Mouse (Mus musculus) kidney, postnatal 4 days (tissue): ENCODE results near the gene Dsel.
A peak's percentile ranks its signal among the peaks of the same experiment; 100 is the strongest.

Source experiments
- DNase-seq, 2 experiments: peaks; one replicate each; pipeline ENCODE4 v3.0.0; 2021; ENCODE audit warnings: mixed read lengths in 2 of 2

Dsel gene

DNA sequence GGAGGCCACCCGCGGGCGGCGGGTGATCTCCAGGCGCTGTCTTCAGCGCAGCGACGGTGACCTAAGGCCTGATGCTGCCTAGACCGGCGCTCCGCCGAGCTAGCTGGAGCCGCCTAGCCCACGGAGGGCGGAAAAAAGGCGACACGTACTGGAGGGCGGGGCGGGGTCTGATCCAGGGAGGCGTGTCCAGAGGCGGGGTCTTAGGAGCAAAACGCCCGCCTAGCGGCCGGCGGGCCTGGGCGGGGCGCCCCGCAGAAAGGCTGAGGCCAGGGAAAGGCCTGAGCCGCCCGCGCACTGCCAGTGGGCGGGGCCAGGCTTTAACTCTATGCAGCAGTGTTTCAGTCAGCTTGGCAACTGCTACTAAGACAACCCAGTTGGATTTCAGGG, at the start of gene Dsel:
Dsel (minus strand) TSS at position 140 of the 387 bp plus-strand sequence.
- peak; percentile 97 to 98 for DNase-seq

DNA sequence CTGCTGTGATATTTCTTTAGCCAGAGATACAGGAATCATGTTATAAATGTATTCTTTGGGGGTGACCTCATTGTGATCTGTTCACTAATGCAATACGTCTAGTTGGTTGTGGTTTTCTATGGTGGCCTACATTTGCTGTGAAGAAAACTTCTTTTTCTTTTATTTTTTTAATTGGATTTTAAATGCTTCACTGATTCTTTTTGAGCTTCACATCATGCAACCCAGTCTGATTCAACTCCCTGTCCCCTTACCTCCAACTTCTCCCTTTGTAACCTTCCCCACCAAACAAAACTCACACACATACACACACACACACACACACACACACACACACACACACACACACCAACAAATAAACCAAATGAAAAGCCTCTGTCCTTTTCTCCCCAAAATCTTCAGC, 46.7 kb upstream of the Dsel start:
- DNase-seq: no peak

DNA sequence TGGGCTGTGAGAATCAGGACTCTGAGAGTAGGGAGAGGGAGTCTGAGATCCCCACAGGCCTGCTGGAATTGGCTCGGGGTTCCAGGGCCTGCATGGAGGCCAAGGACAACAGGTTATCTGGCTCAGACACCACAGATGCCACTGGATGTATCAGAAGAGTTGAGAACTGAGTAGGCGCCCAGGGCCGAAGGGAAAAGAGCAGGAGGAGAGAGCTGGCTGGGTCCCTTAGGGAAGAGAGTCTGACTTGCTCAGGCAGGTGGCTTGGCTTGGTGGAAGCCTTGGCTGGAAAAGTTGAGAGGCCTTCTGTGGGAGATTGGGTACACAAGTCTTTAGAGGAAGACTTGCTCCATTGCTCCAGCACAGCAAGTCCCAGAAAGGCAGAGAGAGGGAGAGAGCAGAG, 18.6 kb upstream of the Dsel start:
- DNase-seq: no peak

DNA sequence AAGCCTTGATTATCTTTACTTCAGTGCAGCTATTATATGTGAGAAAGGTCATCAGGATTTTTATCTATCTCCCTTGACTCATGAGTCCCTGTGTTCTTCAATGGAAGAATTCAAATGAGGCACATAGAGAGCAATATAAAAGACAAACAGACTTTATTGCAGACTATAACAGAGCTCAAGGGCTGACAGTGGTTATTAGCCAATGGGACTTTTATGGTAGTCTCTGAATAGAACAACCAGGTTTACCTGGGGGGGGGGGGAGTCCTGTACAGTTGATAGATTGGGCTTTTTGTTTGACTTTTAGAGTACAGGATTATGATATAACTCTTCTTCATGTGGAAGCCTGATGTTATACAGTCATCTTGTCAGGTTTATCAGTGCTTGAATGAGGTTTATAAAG, 11.1 kb upstream of the Dsel start:
- DNase-seq: no peak

DNA sequence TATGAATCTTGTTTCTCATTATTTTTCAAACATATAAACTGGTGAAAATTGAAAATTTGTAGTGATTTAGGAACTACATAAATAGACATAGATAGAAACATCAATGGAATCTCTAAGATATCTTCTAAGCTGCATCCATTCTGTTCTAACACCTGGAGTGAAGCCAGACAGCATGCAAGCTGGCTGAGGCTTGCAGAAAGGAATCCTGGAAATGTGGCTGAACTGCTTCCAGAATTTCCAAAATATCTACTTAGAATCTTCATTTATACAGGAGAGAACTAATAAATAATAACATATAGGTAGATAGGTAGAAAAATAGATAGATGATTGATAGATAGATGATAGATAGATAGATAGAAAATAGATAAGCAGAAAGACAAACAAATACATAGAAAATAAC, 8.5 kb upstream of the Dsel start:
- DNase-seq: no peak

DNA sequence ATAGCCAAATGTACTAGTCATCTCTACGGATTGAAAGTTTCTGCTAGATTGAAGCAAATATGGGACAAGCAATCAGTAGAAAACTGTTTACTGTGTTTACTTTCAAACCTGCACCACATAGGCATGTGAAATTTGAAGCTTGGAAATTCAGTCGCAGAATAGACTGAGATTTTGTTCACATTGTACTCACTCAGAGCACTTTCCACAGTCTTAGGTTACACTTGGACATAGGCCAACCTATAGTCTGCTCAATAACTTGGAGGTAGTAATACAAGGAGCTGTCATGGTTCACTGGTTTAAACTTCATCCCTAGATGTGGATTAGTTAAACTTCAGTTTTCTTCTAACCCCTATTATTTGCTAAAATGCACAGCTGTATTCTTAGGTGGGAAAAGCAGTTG, 749 bp upstream of the Dsel start:
- no peak for DNase-seq

DNA sequence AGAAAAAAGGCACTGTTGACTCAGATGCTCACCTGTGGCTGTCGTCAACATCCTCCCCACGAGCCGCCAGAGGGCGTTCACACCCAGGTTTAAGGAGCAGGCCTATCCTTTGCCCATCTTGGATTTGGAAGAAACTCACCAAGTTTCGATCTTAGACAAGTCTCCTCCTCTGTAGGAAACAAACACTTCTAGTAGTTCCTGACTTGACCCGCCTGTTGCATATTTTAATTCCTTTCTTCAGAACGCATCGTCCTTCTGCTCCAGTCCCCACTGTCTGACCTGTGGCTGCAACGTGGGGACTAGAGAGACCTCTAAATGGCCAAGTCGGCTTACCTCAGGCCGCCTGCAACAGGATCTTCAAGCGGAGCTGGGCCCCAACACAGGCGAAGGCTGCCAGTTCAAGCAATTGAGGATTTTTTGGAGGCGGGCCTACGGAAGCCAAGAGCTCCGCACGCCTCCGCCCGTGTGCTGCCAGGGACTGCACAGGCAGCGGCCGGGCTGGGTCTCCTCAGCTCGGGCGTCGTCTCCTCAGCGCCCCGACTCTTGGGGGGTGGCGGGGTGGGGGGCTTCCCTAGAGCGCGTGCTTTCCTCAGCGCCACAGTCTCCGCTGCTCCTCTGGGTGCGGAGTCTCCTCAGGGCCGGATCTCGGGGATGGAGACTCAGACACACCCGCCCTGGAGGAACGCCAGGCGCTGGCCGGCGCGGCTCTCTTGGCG, 497 bp downstream of the Dsel start:
- DNase-seq: peak; percentile 81 to 86

DNA sequence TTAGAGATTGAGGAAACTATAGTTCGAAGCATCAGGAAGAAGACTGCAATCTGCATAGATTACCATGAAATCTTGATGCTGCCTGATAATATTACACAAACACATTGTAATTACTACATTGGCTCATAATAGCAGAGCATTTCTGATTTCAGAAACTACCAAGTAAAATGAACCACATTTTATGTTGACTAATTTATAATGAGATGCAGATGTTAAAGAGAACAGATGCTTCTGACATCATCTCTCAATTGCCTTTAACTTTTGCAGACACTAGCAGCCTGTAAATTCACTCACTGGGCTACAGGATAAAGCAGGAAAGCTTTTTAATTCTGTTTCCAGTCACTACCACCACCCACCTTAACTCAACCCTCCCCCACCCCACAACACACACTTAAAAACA, 6.9 kb downstream of the Dsel start:
- no peak for DNase-seq

DNA sequence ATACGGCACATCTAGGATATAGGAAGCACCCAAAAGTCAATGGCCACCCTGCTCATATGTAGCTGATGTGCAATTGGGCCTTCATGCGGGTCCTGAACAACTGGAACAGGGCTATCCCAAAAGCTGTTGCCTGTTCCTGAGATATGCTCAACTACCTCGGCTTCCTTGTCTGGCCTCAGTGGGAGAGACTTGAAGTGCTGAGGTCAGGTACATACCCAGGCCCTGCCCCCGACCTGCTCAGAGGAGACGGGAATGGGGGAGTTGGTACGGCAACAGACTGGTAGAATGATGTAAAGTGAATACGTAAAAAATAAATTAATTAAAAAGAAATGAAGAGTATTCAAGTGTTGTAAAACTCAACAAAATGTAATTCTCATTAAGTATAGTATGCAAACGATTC, 12.3 kb downstream of the Dsel start:
- no peak for DNase-seq

DNA sequence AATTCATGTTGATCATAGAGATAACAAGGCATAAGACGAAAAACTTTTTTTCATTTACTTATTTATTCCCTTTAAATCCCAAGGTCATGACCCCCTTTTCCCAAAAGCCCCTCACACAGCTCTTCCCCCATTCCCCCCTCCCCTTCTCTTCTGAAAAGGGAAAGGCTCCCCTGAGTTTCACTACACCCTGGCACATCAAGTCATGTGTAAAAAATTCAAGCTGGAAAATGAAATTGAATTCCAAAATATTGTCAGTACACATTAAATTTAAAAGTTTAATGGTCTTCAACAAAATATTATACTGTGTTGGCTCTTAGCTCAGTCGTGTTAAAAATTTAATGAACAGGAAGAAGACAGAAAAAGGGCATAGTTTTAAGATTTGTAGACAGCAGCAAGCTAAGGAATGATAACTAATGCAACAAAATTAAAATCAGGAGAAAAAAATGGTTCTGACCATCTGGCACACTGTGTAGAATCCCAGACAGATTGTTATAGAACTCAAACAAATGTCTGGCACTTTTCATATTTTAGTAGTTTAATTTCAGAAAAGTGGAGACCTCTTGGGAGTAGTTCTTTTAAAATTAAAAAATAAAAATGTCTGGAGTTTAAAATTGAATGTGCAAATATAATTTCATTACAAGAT, 31.0 kb downstream of the Dsel start:
- no peak for DNase-seq
